Mouse (Mus musculus) cerebellum, adult 2 months (tissue): ENCODE data around the gene Ccnq.

Experiments used
- CTCF ChIP-seq: fragments of 200-500 bp; IDR thresholded peaks from 2 replicates; pipeline ENCODE4 v1.5.1; 2011; ENCODE audit warnings: low read depth, mild to moderate bottlenecking, control low read depth, low read length, moderate library complexity, borderline replicate concordance; ENCODE audit not compliant: insufficient read depth
- POLR2A ChIP-seq: fragments of 200-500 bp; IDR thresholded peaks from 2 replicates; pipeline ENCODE4 v1.6.1; 2011; ENCODE audit warnings: low read length, control low read depth, borderline replicate concordance; ENCODE audit not compliant: insufficient read depth

DNA sequence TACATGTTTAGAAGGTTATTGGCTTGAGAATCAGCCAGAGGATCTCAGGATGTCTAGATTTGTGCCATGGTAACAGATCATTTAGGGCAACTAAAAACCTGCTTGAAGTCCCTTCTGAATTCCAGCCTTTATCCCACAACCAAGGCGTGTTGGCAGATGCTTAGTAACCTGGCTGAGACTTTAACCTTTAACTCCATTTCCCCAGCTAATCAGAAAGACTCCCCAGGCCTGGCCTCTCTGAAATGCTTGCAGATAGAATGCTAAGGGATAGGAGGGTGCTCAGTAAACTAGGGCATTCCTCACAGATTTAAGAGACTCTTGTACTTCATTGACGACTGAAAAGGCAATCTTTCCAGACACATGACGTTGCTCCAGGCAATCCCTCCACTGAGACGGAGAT, 33.9 kb downstream of the Ccnq start:
- TF ChIP-seq CTCF (no peak), POLR2A (no peak)
